Mouse (Mus musculus) MEL-GATA-1-ER (cell line): Measurements from ENCODE around the gene Hhat.
A peak's percentile ranks its signal among the peaks of the same experiment; 100 is the strongest.

Source experiments
- DNase-seq: peaks from one replicate; pipeline ENCODE4 v3.0.0-alpha.2; 2012; ENCODE audit warnings: low read depth; ENCODE audit errors: extremely low read depth

The Hhat gene

DNA sequence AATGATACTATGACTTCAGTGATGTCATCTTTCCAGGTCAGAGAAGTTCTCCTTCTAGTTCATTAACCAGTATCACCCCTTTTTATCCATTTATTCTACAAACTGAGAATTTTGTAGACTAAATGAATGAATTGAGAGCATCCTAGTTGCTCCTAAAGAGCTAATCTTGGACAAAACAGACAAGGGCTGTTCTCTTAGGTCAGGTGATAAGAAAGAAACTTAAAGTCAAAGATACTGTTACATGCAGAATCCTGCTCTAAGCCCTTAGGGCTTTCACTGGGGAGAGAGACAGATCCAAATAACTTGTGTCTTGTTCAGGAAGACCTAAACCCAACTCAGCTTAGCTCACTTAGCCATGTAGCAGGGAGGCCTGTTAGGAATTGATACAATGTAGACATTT is 268.2 kb downstream of the Hhat start:
- DNase-seq: no peak

GRCm38 (mm10) chr1:192502016-192502415 is 269.0 kb downstream of the Hhat start:
- peak; percentile 7 for DNase-seq

GRCm38 (mm10) chr1:192497505-192497904 is 273.5 kb downstream of the Hhat start:
- DNase-seq: no peak

- no peak for DNase-seq
Observed at GRCm38 (mm10) chr1:192489908-192490825, 280.9 kb downstream of the Hhat start.

DNA sequence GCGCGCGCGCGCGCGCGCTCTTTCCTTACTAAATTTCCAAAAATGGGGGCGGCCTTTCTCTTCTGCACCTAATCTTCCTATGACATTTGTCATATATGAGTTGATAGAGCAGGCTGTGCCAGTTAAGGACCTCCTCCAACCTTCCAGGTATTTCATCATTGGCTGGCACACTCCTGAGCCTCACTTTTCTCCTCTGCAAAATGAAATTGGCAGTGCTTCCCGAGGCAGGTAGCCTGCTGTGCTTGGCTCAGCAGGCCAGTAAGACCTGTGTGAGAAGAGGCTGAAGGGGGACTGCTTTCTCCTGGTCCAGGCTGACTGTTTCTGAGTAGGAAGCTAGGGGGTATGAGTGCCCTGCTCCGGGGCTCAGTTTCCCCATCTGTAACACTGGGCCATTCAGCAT is 283.5 kb downstream of the Hhat start:
- DNase-seq: no peak

DNA sequence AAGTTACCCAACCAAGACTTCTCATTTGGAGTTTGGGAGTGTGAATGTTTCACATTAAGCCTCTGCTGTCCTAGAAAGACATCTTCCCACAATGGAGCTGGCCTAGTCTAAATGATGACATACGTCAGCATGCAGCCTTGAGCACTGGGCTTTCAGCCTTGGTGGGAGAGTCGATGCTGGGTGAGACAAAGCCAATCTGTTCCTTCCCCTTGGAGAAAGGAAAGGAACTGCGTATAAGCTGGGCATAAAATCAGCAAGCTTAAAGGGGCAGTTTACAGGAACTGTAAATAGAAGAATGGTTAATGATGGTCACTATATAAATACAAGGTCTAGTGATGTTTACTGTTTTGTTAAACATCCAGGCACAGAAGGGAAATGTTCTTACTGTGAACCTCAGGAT is 286.0 kb downstream of the Hhat start:
- DNase-seq: no peak

DNA sequence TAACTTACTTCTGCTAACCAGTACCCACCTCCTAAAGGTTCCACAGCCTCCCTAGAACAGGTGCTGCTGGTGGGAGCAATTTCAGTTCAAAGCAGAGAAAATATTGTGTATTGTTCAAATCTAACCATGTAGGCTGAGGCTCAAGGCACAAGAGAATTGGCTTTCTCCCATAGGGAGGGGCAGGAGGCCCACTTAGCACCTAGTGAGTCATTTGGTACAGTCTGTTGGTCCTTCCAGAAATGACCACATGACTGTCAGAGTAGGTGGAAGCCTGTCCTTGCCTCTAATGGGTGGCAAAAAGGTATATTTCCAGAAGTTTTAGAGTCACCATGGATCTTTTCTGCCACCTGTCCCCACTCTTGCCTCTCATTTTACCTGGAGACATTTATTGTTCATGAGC is 289.6 kb downstream of the Hhat start:
- no peak for DNase-seq

- no peak for DNase-seq
Observed at GRCm38 (mm10) chr1:192480072-192480784, 290.8 kb downstream of the Hhat start.

DNA sequence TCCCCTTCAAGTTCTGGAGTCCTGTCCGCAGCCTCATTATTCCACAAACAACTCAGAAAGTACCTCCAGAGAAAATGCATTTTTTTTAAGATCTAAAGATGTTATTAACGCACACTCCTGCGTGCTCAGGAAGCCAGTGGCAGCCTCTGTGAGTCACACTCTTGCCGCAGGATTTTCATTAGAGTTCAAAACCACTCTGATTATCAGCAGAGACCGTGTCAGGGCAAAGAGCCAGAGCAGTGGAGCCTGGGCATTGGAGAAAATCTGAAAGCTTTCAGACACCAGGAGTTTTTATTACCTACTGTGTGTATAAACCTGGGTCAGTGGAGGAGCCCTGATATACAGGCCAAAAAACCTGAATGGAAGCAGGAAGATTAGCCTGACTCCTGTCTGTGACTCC is 292.8 kb downstream of the Hhat start:
- no peak for DNase-seq

DNA sequence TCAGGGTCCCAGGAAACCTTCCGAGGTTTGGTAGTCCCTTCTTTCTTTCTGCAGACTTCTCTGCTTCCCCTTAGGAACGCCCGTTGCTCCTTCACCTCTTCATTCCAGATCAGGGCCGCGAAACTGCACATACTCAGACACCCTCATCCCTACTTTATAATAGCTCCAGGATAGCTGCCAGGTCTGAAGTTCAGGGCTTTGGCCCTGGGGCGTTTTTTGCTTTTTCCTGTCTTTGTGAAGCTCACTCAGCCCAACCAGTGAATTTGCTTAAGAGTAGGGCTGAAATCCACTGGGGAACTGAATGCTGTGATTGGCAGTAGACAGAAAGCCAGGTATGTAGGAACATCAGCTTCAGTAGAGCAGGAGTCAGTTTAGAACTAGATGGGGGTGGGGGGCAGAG is 293.5 kb downstream of the Hhat start:
- DNase-seq: no peak

- DNase-seq: no peak
Observed at GRCm38 (mm10) chr1:192476704-192477103, 294.3 kb downstream of the Hhat start.

DNA sequence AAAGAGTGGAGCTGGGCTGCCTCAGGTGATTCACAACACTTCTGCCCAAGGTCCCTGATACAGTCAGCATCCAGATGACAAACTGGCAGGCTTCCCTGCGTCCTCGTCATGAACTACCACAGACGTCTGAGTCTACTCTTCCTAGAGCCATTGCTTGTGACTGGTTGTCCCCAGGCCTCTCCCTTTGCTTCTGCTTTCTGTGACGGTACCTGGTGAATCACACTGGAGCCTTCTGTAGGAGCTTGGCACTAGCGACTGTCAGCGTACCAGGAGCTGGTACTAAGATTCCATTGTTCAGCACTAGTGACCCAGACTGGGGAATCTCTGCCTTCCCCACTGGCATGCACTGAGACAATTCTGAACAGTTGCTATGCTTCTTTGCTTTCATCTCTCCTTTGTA is 297.9 kb downstream of the Hhat start:
- no peak for DNase-seq

GRCm38 (mm10) chr1:192472366-192472765 is 298.7 kb downstream of the Hhat start:
- DNase-seq: peak; percentile 13

DNA sequence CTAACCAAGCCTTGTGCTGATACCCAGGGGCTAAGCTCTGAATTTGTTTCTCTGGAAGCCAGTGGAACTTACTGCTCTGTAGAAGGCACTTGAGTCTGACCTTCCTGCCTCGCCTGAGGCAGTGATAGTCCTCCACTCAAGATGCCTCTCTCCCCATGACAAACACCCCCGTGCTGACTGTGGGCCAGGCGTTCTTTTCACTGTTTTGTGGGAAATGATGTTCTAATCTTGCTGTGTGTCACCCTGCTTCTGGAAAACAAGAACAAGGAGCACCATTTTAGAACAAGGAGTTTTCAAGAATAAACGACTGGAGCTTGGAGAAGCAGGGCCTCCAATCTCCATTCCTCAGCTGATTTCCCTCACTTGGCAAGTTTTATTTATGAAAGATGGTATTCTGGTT is 307.3 kb downstream of the Hhat start:
- DNase-seq: no peak

GRCm38 (mm10) chr1:192457526-192458206 is 313.4 kb downstream of the Hhat start:
- no peak for DNase-seq

DNA sequence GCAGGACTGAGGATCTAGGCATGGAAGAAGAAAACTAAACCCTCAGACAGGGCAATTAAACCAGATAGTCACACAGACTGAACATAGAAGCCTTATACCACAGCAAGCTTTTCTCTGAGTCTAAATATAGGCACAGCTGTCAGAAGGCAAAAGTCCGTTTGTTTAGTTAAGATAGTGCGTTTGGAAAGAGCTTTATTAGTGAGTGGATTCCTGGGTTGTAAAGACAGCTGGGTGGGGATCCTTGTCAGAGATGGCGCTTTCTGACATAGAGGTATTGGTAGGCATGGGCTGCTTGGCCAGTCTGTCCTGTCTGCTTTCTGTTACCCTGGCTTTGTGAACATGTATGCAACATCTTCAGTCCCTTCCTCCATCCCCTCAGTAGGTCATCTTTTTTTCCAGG is 314.0 kb downstream of the Hhat start:
- DNase-seq: no peak

GRCm38 (mm10) chr1:192454981-192455380 is 316.0 kb downstream of the Hhat start:
- no peak for DNase-seq

- DNase-seq: no peak
Observed at GRCm38 (mm10) chr1:192454501-192454900, 316.5 kb downstream of the Hhat start.

GRCm38 (mm10) chr1:192451722-192452121 is 319.3 kb downstream of the Hhat start:
- no peak for DNase-seq

DNA sequence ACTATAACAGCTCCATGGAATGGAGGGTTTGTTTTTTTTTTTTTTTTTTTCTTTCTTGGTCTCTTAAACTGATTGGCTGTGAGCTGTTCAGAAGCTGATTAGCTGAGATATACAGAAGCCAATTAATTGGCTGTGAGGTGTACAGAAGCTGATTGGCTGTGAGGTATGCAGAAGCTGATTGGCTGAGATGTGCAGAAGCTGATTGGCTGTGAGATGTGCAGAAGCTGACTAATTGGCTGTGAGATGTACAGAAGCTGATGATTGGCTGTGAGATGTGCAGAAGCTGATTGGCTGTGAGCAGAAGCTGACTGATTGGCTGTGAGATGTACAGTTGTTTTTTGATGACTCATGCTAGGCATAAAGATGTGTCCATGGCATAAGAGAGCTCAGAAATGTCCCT is 320.6 kb downstream of the Hhat start:
- DNase-seq: no peak

GRCm38 (mm10) chr1:192449572-192450351 is 321.3 kb downstream of the Hhat start:
- no peak for DNase-seq
